Mouse (Mus musculus) liver, adult 2 months (tissue): ENCODE data around the gene Asb11.

ENCODE experiments used
- CTCF ChIP-seq: fragments of 200-500 bp; IDR thresholded peaks from 2 replicates; pipeline ENCODE4 v1.5.1; 2011; ENCODE audit warnings: low read depth, low read length, control low read depth
- POLR2A ChIP-seq: fragments of 200-500 bp; IDR thresholded peaks from 2 replicates; pipeline ENCODE4 v1.6.1; 2011; ENCODE audit warnings: low read length, control low read depth; ENCODE audit not compliant: insufficient read depth; ENCODE audit errors: extremely low read depth

GRCm38 (mm10) chrX:164424821-164425220 is 12.0 kb upstream of the Asb11 start:
- TF ChIP-seq CTCF (no peak), POLR2A (no peak)
